Mouse (Mus musculus): ENCODE results near the gene Cfap70. TPM values are rescaled to one million over a fixed set of nuclear protein-coding genes. Genes with fewer than 3 reads are reported as not detected.

Cfap70 gene
- not detected for polyA plus RNA-seq (2017; shearing (Covaris generic))

DNA sequence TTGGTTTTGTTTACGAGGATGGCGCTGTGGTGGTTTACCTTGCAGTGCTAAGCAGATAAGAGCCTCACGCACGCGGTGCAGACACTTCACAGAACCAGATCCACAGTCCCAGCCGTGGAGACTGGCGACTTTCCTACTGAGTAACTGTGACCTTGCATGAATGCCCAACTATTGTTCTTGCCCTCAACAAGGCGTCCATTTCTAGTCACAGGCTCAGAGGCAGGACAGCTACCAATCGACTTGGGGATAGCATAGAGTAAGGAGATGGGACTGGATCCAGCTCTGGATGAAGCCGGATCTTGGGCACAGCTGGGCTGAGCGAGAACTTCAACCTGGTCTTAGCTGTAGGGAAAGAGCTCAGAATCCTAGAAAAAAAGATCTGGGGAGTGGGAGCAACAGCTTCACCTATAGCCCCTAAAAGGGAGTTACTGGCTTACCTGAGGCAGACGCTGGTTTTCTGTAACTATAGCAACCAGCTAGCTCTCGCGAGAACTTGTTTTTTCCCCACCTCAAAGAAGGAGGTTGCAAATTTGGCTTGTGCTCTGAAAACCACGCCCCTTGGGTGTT is at the start of gene Cfap70:
TSS of gene Cfap70 (minus strand) at position 462 of the 567 bp plus-strand sequence.

GRCm38 (mm10) chr14:20496603-20497002 is 44.6 kb upstream of the Cfap70 start, which contains the start of gene Mss51:
Gene Mss51, minus strand, starts transcription at chr14:20496901.

DNA sequence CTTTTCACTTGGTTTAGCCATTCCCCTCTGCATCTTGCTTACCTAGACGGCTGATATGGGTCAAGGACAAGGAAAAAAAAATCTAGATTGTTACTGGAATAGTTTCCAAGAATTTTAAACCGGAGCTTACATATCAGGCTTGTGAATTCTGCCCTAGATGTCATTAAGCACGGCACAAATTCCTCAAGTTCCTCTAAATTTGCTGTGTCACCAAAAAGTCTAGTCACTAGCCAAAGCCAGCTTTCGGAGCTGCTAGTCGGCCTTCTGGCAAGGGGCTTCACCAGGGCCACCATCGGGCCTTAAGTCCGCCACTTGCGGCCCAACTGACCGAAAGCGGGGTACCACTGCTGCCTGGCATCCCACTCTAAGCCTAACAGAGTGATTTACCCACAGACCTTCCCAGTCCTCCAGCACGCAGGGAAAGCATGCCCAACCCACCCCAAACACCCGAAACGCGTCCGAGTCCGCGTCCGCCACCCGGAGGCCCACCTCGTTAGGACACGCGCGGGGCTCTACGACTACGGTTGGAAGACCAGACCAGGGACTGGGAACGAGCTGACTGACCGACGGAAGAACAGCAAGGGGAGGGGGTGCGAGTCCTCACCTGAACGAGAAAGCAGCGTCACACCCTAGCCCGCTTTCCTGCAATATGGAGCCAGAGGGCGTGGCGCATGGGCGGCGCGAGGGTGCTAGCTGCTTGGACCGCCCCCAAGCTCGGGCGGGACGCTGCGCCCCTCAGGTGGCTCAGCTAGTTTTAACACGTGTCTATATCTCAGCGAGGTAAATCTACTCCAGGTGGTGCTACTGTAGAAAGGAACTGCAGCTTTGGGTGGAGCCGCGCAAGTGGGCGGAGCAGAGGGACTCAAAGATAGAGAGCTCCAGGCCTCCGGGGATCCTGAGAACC is 27.5 kb upstream of the Cfap70 start, which contains the start of gene Anxa7:
TSS of gene Anxa7 (minus strand) at position 843 of the 904 bp plus-strand sequence.

GRCm38 (mm10) chr14:20393205-20393913 is 58.7 kb downstream of the Cfap70 start, which contains the start of gene Mrps16:
Gene Mrps16, minus strand, starts transcription at chr14:20393634.

DNA sequence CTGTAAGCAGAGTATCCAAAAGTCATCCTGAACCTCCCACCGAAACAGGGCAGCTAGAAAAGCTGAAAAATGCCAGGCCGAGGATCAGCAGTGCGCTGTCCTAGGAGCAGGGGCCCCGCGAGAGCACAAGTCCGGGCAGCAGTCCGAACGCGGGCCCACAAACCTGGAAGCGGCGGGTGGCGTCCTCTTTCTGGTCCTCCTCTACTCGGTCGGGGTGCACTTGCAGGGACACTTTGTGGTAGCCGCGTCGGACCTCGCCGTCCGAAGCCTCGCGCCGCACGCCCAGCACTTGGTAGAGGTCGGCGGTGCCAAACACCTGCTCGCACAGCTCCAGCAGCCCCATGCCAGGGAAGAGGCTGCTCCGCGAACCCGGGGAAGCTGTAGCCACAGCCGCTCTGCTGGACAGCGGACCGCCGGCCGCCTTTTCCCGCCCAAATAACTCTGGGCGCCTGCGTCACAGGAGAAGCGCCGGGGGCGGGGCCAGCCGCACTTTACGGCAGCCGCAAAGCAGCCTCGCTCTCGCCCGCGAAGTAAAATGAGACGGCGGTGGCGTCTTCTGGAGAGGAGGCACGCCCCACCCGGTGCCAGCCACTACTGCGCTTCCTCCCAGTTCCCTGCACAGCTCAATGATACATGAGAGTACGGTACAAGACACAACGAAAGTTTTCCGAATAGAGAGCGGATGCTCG is 63.4 kb downstream of the Cfap70 start, which contains the start of gene Dnajc9:
TSS of gene Dnajc9 (minus strand) at position 470 of the 689 bp plus-strand sequence.

GRCm38 (mm10) chr14:20347991-20348541 is 104.0 kb downstream of the Cfap70 start, which contains the start of the genes Ecd and Fam149b:
Gene Ecd, minus strand, starts transcription at chr14:20348121.
Gene Fam149b, plus strand, starts transcription at chr14:20348162.

Other genes with a start within 250 kb of the Cfap70 start
- not detected for gene Kcnk16, start 183.0 kb downstream of the Cfap70 start, polyA plus RNA-seq (2017; shearing (Covaris generic))
- 17.6 TPM for gene Nudt13, start 157.5 kb downstream of the Cfap70 start, polyA plus RNA-seq (2017; shearing (Covaris generic))
- gene Ecd, start 104.1 kb downstream of the Cfap70 start, polyA plus RNA-seq (2017; shearing (Covaris generic)), result 61.1 TPM
- gene Fam149b, start 104.1 kb downstream of the Cfap70 start, polyA plus RNA-seq (2017; shearing (Covaris generic)), result 75.8 TPM
- gene Dnajc9, start 63.3 kb downstream of the Cfap70 start, polyA plus RNA-seq (2017; shearing (Covaris generic)), result 145 TPM
- 98.6 TPM for gene Mrps16, start 58.6 kb downstream of the Cfap70 start, polyA plus RNA-seq (2017; shearing (Covaris generic))
- gene Anxa7, start 27.9 kb upstream of the Cfap70 start, polyA plus RNA-seq (2017; shearing (Covaris generic)), result 44.0 TPM
- gene Mss51, start 44.7 kb upstream of the Cfap70 start, polyA plus RNA-seq (2017; shearing (Covaris generic)), result 1.7 TPM
- 31.4 TPM for gene Ppp3cb, start 94.3 kb upstream of the Cfap70 start, polyA plus RNA-seq (2017; shearing (Covaris generic))
- gene Usp54, start 188.8 kb upstream of the Cfap70 start, polyA plus RNA-seq (2017; shearing (Covaris generic)), result 3.5 TPM
- gene Myoz1, start 204.3 kb upstream of the Cfap70 start, polyA plus RNA-seq (2017; shearing (Covaris generic)), result not detected
- gene Synpo2l, start 216.1 kb upstream of the Cfap70 start, polyA plus RNA-seq (2017; shearing (Covaris generic)), result not detected
- gene Sec24c, start 222.1 kb upstream of the Cfap70 start, polyA plus RNA-seq (2017; shearing (Covaris generic)), result 226 TPM
- gene Fut11, start 242.7 kb upstream of the Cfap70 start, polyA plus RNA-seq (2017; shearing (Covaris generic)), result 12.2 TPM

Measured in CD4-positive, CD25-positive, alpha-beta regulatory T cell (primary cell).